Mouse (Mus musculus): ENCODE results near the gene Iqub.

DNA sequence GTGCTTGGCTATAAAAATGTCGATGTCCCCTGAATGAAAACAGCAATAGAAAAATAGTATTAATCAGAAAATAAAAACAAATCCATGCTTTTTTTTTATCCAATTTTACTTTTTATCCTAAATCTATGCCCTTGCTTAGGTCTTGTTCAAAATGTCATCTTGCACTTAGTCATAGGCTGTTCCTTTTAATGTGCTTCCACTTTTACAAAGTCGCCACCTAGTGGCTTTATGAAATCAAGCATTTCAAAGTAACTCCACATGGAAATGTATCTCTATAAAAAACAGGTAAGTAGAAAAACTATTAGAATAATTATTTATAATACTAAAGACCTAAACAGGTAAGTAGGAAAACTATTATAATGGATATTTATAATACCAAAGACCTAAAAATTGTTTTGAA lies 1.3 kb upstream of the Iqub start:
- TF ChIP-seq CTCF (IDR thresholded peaks at IDR 0.05) (peak; percentile 85), POLR2A (IDR thresholded peaks at IDR 0.05; ENCODE audit: insufficient read depth, low read depth, low read length) (no peak), EP300 (IDR thresholded peaks at IDR 0.05; ENCODE audit: insufficient read depth, low read depth, low read length) (no peak)

Measured in heart, adult 2 months (tissue).